Mouse (Mus musculus) forebrain, embryonic 11.5 days (tissue): ENCODE results near the gene Lasp1. TPM values are rescaled to one million over a fixed set of nuclear protein-coding genes. Genes with fewer than 3 reads are reported as not detected.
"Not testable (repeated sequence)": the region's sequence is repeated elsewhere in the genome, so short reads cannot be mapped to it uniquely, and the experiment has no call there.

Source experiments
- ATAC-seq: fragments of 200-750 bp; cut with Nextera tagmentation; replicated peaks from 2 replicates; pipeline ENCODE4 v1.8.0; 2017; ENCODE audit warnings: moderate TSS enrichment; ENCODE audit not compliant: low FRiP score
- DNase-seq: peaks from one replicate; pipeline ENCODE4 v3.0.0-alpha.2; 2017; ENCODE audit warnings: low spot score
- H3K27ac ChIP-seq: fragments of 300-500 bp; sonication (generic); 2 replicates; pipeline ENCODE4 v1.5.1; 2014; ENCODE audit warnings: low read depth, low read length
- H3K27me3 ChIP-seq: fragments of 300-500 bp; sonication (generic); 2 replicates; pipeline ENCODE4 v1.6.1; 2014; ENCODE audit warnings: mild to moderate bottlenecking, low read length, mixed read lengths; ENCODE audit not compliant: control insufficient read depth, insufficient read depth
- H3K36me3 ChIP-seq: fragments of 300-500 bp; sonication (generic); 2 replicates; pipeline ENCODE4 v1.6.1; 2014; ENCODE audit warnings: mild to moderate bottlenecking, low read length, moderate library complexity, mixed read lengths; ENCODE audit not compliant: control insufficient read depth, insufficient read depth
- H3K4me1 ChIP-seq: fragments of 300-500 bp; sonication (generic); replicated peaks from 2 replicates; pipeline ENCODE4 v1.6.1; 2014; ENCODE audit warnings: low read length, mixed read lengths; ENCODE audit not compliant: control insufficient read depth, insufficient read depth
- H3K4me2 ChIP-seq: fragments of 300-500 bp; sonication (generic); 2 replicates; pipeline ENCODE4 v1.6.1; 2014; ENCODE audit warnings: low read depth, mild to moderate bottlenecking, low read length, moderate library complexity, mixed read lengths; ENCODE audit not compliant: severe bottlenecking
- H3K4me3 ChIP-seq: fragments of 300-500 bp; sonication (generic); 2 replicates; pipeline ENCODE4 v1.5.1; 2014; ENCODE audit warnings: low read depth, low read length
- H3K9ac ChIP-seq: fragments of 300-500 bp; sonication (generic); 2 replicates; pipeline ENCODE4 v1.6.1; 2014; ENCODE audit warnings: low read length
- H3K9me3 ChIP-seq: fragments of 300-500 bp; sonication (generic); 2 replicates; pipeline ENCODE4 v1.6.1; 2016; ENCODE audit warnings: low read length, mixed read lengths; ENCODE audit not compliant: control insufficient read depth
- WGBS: fragments of 180-500 bp; shearing (Covaris S2); extraction: QIAGEN DNeasy Blood & Tissue Kit; methylation state at CpG from one replicate; pipeline ENCODE4 v1.1.7; 2014; 5-methylcytosine and 5-hydroxymethylcytosine counted together
- polyA plus RNA-seq: library from polyadenylated mRNA; unstranded; fragments of >200 nt; fragmentation: Nextera tagmentation; extraction: Ambion mirVana; gene quantifications from 2 replicates; pipeline ENCODE4 v1.2.1, GENCODE M21; 2014

The Lasp1 gene
- polyA plus RNA-seq, 1 experiment from 2014 or later: 77.6 TPM

DNA sequence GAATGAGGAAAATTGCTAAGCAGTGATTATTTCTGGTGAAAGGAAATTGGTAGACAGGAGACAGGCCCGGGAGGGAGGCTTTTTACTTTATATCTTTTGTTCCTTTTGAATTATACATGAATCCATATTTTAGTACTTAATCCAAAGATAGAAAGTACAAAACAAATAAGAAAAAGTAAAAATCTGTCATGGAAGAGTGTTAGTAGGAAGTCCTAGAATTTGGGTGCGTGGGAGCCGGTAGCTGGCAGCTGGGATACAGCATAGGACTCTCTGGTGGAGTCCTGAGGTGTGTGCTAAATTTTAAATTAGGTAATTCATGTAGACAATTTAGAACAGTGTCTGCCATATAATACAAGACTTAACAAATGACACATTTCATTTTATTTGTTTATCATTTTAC is 68.8 kb downstream of the Lasp1 start:
- ATAC-seq (no peak), DNase-seq (no peak)
- H3K27ac ChIP-seq: no peak overlapping the region
- no peaks in the 10 kb centered on the region for H3K4me1 ChIP-seq
- no peak overlapping the region for H3K9ac ChIP-seq
- H3K4me3 ChIP-seq: no peak overlapping the region
- no peaks in the 10 kb centered on the region for H3K9me3 ChIP-seq
- H3K36me3 ChIP-seq: no peaks in the 10 kb centered on the region
- 96% methylated on average over 3 of the region's 3 CpGs for WGBS
- H3K4me2 ChIP-seq: no peak overlapping the region
- H3K27me3 ChIP-seq: no peaks in the 10 kb centered on the region

DNA sequence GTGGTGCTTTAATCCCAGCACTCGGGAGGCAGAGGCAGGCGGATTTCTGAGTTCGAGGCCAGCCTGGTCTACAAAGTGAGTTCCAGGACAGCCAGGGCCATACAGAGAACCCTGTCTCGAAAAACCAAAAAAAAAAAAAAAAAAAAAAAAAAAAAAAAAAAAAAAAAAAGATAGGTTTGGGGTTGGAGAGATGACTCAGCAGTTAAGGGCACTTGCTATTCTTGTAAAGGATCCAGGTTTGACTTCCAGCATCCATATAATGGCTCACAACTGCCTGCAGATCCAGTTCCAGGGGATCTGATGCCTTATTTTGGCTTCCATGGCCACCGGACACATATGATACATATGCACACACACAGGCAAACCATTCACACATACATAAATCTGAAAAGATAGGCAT is 73.6 kb downstream of the Lasp1 start:
- H3K27ac ChIP-seq, DNase-seq, H3K36me3 ChIP-seq, H3K9me3 ChIP-seq, H3K4me2 ChIP-seq, H3K4me1 ChIP-seq, H3K27me3 ChIP-seq, ATAC-seq, H3K9ac ChIP-seq, H3K4me3 ChIP-seq: not testable (repeated sequence)
- 89% methylated on average over 5 of the region's 5 CpGs for WGBS

DNA sequence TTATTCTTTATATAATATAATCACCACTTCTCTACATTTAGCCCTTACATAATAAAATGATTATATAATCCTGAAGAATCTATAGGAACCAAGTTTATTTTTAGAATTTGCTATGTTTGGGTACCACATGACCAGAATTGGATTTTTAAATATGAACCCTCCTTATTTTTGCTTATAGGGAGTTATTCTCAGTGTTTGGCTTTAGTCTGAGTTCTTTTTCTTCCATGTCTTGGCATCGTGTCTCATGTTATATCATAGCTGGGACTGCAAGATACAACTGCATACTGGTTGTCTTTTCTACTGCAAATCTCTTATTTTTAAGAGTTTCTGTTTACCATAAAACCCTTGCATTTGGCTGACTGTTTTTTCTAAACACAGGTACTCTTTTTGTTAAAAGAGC is 75.6 kb downstream of the Lasp1 start:
- H3K4me3 ChIP-seq: no peak overlapping the region
- H3K27me3 ChIP-seq: no peaks in the 10 kb centered on the region
- 97% methylated on average over 1 of the region's 1 CpGs for WGBS
- DNase-seq (no peak), ATAC-seq (no peak)
- no peak overlapping the region for H3K4me2 ChIP-seq
- H3K4me1 ChIP-seq: no peaks in the 10 kb centered on the region
- H3K9ac ChIP-seq: no peak overlapping the region
- H3K36me3 ChIP-seq: no peaks in the 10 kb centered on the region
- H3K27ac ChIP-seq: no peak overlapping the region
- H3K9me3 ChIP-seq: no peaks in the 10 kb centered on the region

- no peak for DNase-seq
- Histone ChIP-seq H3K9me3 (no peaks in the 10 kb centered on the region), H3K4me3 (no peak overlapping the region), H3K36me3 (no peaks in the 10 kb centered on the region), H3K4me2 (no peak overlapping the region), H3K4me1 (no peaks in the 10 kb centered on the region), H3K9ac (no peak overlapping the region), H3K27ac (no peak overlapping the region), H3K27me3 (no peaks in the 10 kb centered on the region)
- ATAC-seq: no peak
- WGBS: 72% methylated on average over 2 of the region's 2 CpGs
Measured at GRCm38 (mm10) chr11:97877341-97877740, 78.5 kb downstream of the Lasp1 start.

DNA sequence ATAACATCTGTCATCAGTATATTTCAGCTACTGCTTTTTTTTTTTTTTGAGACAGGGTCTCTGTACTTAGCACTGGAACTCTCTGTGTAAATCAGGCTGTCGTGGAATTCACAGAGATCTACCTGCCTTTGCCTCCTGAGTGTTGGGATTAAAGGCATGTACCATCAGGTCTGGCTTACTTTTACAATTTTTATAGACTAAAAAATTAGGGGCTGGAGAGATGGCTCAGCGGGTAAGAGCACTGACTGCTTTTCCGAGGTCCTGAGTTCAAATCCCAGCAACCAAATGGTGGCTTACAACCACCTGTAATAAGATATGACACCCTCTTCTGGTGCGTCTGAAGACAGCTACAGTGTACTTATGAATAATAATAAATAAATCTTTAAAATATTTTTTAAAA is 81.6 kb downstream of the Lasp1 start:
- Histone ChIP-seq H3K9me3 (no peaks in the 10 kb centered on the region; the same call in 1 of the 2 replicates), H3K4me2 (no peak overlapping the region), H3K36me3 (no peaks in the 10 kb centered on the region), H3K4me1 (no peaks in the 10 kb centered on the region), H3K4me3 (no peak overlapping the region), H3K27me3 (no peaks in the 10 kb centered on the region), H3K9ac (no peak overlapping the region), H3K27ac (no peak overlapping the region)
- no peak for ATAC-seq
- no peak for DNase-seq
- WGBS: 95% methylated on average over 4 of the region's 4 CpGs

DNA sequence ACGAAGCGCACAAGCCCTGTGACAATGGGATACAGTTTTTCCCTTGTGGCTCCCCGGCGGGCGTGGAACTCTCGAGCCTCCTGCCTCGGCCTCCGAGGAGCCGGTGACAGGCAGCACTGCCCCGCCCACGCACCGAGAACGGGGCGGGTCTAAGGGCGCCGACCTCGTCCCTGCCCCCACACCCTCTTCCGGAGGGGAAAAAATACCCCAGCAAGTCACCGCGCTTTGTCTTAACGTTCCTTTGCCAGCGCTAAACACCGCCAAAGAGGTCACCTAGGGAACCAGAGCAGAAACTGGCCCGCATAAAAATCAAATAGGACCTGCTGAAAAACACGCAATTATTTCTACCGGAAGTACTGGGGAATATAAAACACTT is 84.7 kb downstream of the Lasp1 start:
- peak overlapping the region; percentile 57 for H3K4me3 ChIP-seq
- peak overlapping the region; percentile 79 for H3K27ac ChIP-seq
- no peaks in the 10 kb centered on the region for H3K4me1 ChIP-seq
- H3K4me2 ChIP-seq: peak overlapping the region; percentile 52
- H3K27me3 ChIP-seq: no peaks in the 10 kb centered on the region
- WGBS: 6% methylated on average over 26 of the region's 26 CpGs
- H3K9me3 ChIP-seq: no peaks in the 10 kb centered on the region; the same call in 1 of the 2 replicates
- peak overlapping the region; percentile 66 for H3K9ac ChIP-seq
- H3K36me3 ChIP-seq: no peaks in the 10 kb centered on the region
- peak; percentile 47; the same call in 1 of the 2 replicates for ATAC-seq
- DNase-seq: peak; percentile 87

- peak within 1 kb of the TSS; percentile 79 for H3K27ac ChIP-seq
- peak within 1 kb of the TSS; percentile 52 for H3K4me2 ChIP-seq
- no peaks in the 10 kb centered on the region; the same call in 1 of the 2 replicates for H3K9me3 ChIP-seq
- H3K9ac ChIP-seq: peak within 1 kb of the TSS; percentile 66
- peak within 1 kb of the TSS; percentile 57 for H3K4me3 ChIP-seq
- peak; percentile 97 for DNase-seq
- ATAC-seq: peak; percentile 95
- H3K4me1 ChIP-seq: no peaks in the 10 kb centered on the region
- H3K27me3 ChIP-seq: no peaks in the 10 kb centered on the region
- no peaks in the 10 kb centered on the region for H3K36me3 ChIP-seq
- under 1% methylated on average over 37 of the region's 37 CpGs for WGBS
Measured at GRCm38 (mm10) chr11:97883918-97884600, 85.3 kb downstream of the Lasp1 start, which contains the start of gene Fbxo47. TSS of gene Fbxo47 (minus strand) at chr11:97884154.

- H3K4me1 ChIP-seq: no peaks in the 10 kb centered on the region
- peak overlapping the region; percentile 43 for H3K4me2 ChIP-seq
- peak overlapping the region; percentile 57 for H3K4me3 ChIP-seq
- 31% methylated on average over 7 of the region's 7 CpGs for WGBS
- peak overlapping the region; percentile 77 for H3K27ac ChIP-seq
- H3K9ac ChIP-seq: peak overlapping the region; percentile 20; the same call in 1 of the 2 replicates
- no peaks in the 10 kb centered on the region for H3K36me3 ChIP-seq
- H3K9me3 ChIP-seq: no peaks in the 10 kb centered on the region; the same call in 1 of the 2 replicates
- ATAC-seq (0 out of 2 replicates have a peak, but pooled peaks have one; percentile 3), DNase-seq (no peak)
- no peaks in the 10 kb centered on the region for H3K27me3 ChIP-seq
Measured at GRCm38 (mm10) chr11:97884601-97885185, 85.9 kb downstream of the Lasp1 start.
